Mouse (Mus musculus) CH12.LX (cell line): ENCODE results near the gene Clasp2. TPM values are rescaled to one million over a fixed set of nuclear protein-coding genes. Genes with fewer than 3 reads are reported as not detected.

ENCODE experiments used
- DNase-seq: peaks from one replicate; pipeline ENCODE4 v3.0.0-alpha.2; 2013; ENCODE audit errors: extremely low read depth
- H3K27ac ChIP-seq: 2 replicates; pipeline ENCODE4 v1.5.1; 2012; ENCODE audit warnings: low read depth, mild to moderate bottlenecking, control low read depth, moderate library complexity; ENCODE audit not compliant: insufficient read depth
- H3K27me3 ChIP-seq: replicated peaks from 2 replicates; pipeline ENCODE3; 2012; ENCODE audit warnings: inconsistent platforms
- H3K36me3 ChIP-seq, 2 experiments: replicated peaks in 1 of 2; 2 replicates each; pipeline versions ENCODE3 to v1.6.1; 2012; ENCODE audit warnings: inconsistent platforms in 1 of 2, low read length in 1 of 2, mild to moderate bottlenecking in 1 of 2, mixed read lengths in 1 of 2, moderate library complexity in 1 of 2; ENCODE audit not compliant: control insufficient read depth in 1 of 2, insufficient read depth in 1 of 2
- H3K4me1 ChIP-seq, 2 experiments: 2 replicates each; pipeline ENCODE4 v1.6.1; 2012; ENCODE audit warnings: inconsistent platforms in 1 of 2, moderate library complexity in 1 of 2; ENCODE audit not compliant: insufficient read depth in 2 of 2, control insufficient read depth in 1 of 2
- H3K4me2 ChIP-seq: 2 replicates; pipeline ENCODE4 v1.6.1; 2012; ENCODE audit warnings: low read depth, mild to moderate bottlenecking, control low read depth; ENCODE audit not compliant: poor library complexity, insufficient read depth, severe bottlenecking
- H3K4me3 ChIP-seq, 3 experiments: fragments of 150-350 bp in 1 of 3; sonication (generic) in 1 of 3; replicated peaks in 1 of 3; 2 replicates each; pipeline versions ENCODE3 to v1.5.1; 2011 to 2012; ENCODE audit warnings: low read depth in 2 of 3, low read length in 2 of 3, mild to moderate bottlenecking in 2 of 3, moderate library complexity in 2 of 3, control low read depth in 1 of 3, improper control_type of control experiment in 1 of 3, inconsistent platforms in 1 of 3, mixed read lengths in 1 of 3; ENCODE audit not compliant: poor library complexity in 1 of 3
- H3K79me2 ChIP-seq: replicated peaks from 2 replicates; pipeline ENCODE4 v1.6.1; 2012; ENCODE audit warnings: mild to moderate bottlenecking, moderate library complexity; ENCODE audit not compliant: control insufficient read depth, poor library complexity, insufficient read depth, severe bottlenecking; ENCODE audit errors: extremely low read depth
- H3K9ac ChIP-seq: 2 replicates; pipeline ENCODE4 v1.6.1; 2012; ENCODE audit warnings: low read depth, mild to moderate bottlenecking, control low read depth, moderate library complexity; ENCODE audit not compliant: insufficient read depth
- H3K9me3 ChIP-seq: replicated peaks from 2 replicates; pipeline ENCODE3; 2012; ENCODE audit warnings: low read length, inconsistent platforms, mixed read lengths
- BHLHE40 ChIP-seq: IDR thresholded peaks from 2 replicates; pipeline ENCODE4 v1.6.1; 2011; ENCODE audit warnings: mild to moderate bottlenecking, low read depth, low read length, improper control_type of control experiment
- CHD1 ChIP-seq: IDR thresholded peaks from 2 replicates; pipeline ENCODE4 v1.6.1; 2012; ENCODE audit warnings: low read depth, low read length, improper control_type of control experiment, inconsistent platforms
- CTCF ChIP-seq, 2 experiments: IDR thresholded peaks in 1 of 2; conservative IDR thresholded peaks in 1 of 2; 2 replicates each; pipeline ENCODE4 v1.5.1; 2011 to 2012; ENCODE audit warnings: low read depth in 2 of 2, low read length in 2 of 2, improper control_type of control experiment in 1 of 2, inconsistent platforms in 1 of 2, mild to moderate bottlenecking in 1 of 2, moderate library complexity in 1 of 2
- ELF1 ChIP-seq: IDR thresholded peaks from 2 replicates; pipeline ENCODE4 v1.6.1; 2014; ENCODE audit warnings: low read depth, mild to moderate bottlenecking, inconsistent platforms, low read length, improper control_type of control experiment
- GABPA ChIP-seq: IDR thresholded peaks from 2 replicates; pipeline ENCODE4 v1.6.1; 2012; ENCODE audit warnings: low read depth, low read length, improper control_type of control experiment, inconsistent platforms; ENCODE audit not compliant: insufficient replicate concordance
- HCFC1 ChIP-seq: IDR thresholded peaks from 2 replicates; pipeline ENCODE4 v1.6.1; 2012; ENCODE audit warnings: low read depth, mild to moderate bottlenecking, inconsistent platforms, low read length, improper control_type of control experiment
- JUND ChIP-seq: conservative IDR thresholded peaks from 2 replicates; pipeline ENCODE4 v1.6.1; 2011; ENCODE audit warnings: low read depth, low read length, improper control_type of control experiment
- KAT2A ChIP-seq: IDR thresholded peaks from 2 replicates; pipeline ENCODE4 v1.6.1; 2012; ENCODE audit warnings: low read length, improper control_type of control experiment, inconsistent platforms; ENCODE audit not compliant: insufficient replicate concordance
- MAFK ChIP-seq: IDR thresholded peaks from 2 replicates; pipeline ENCODE4 v1.6.1; 2011; ENCODE audit warnings: low read length, improper control_type of control experiment; ENCODE audit not compliant: insufficient replicate concordance
- MAX ChIP-seq: IDR thresholded peaks from 2 replicates; pipeline ENCODE4 v1.6.1; 2011; ENCODE audit warnings: low read length, improper control_type of control experiment
- MEF2A ChIP-seq: IDR thresholded peaks from 2 replicates; pipeline ENCODE4 v1.6.1; 2014; ENCODE audit warnings: low read depth, mild to moderate bottlenecking, inconsistent platforms, low read length, improper control_type of control experiment, borderline replicate concordance
- MXI1 ChIP-seq: IDR thresholded peaks from 2 replicates; pipeline ENCODE4 v1.6.1; 2011; ENCODE audit warnings: mild to moderate bottlenecking, low read depth, low read length, improper control_type of control experiment
- NELFE ChIP-seq: IDR thresholded peaks from 2 replicates; pipeline ENCODE4 v1.6.1; 2011; ENCODE audit warnings: low read depth, low read length, improper control_type of control experiment
- NRF1 ChIP-seq: IDR thresholded peaks from 2 replicates; pipeline ENCODE4 v1.6.1; 2014; ENCODE audit warnings: low read depth, mild to moderate bottlenecking, inconsistent platforms, low read length, improper control_type of control experiment, moderate library complexity
- POLR2A ChIP-seq: IDR thresholded peaks from 2 replicates; pipeline ENCODE4 v1.6.1; 2011; ENCODE audit warnings: low read depth, mild to moderate bottlenecking, improper control_type of control experiment, low read length
- RAD21 ChIP-seq: IDR thresholded peaks from 2 replicates; pipeline ENCODE4 v1.6.1; 2011; ENCODE audit warnings: low read depth, mild to moderate bottlenecking, low read length, improper control_type of control experiment, moderate library complexity
- SMC3 ChIP-seq: IDR thresholded peaks from 2 replicates; pipeline ENCODE4 v1.6.1; 2011; ENCODE audit warnings: low read depth, low read length, improper control_type of control experiment
- TBP ChIP-seq: conservative IDR thresholded peaks from 2 replicates; pipeline ENCODE4 v1.6.1; 2011; ENCODE audit warnings: low read depth, low read length, improper control_type of control experiment
- TCF12 ChIP-seq: IDR thresholded peaks from 2 replicates; pipeline ENCODE4 v1.6.1; 2014; ENCODE audit warnings: low read depth, mild to moderate bottlenecking, inconsistent platforms, low read length, improper control_type of control experiment
- USF1 ChIP-seq: IDR thresholded peaks from 2 replicates; pipeline ENCODE4 v1.6.1; 2014; ENCODE audit warnings: low read depth, mild to moderate bottlenecking, inconsistent platforms, low read length, improper control_type of control experiment
- USF2 ChIP-seq: conservative IDR thresholded peaks from 2 replicates; pipeline ENCODE4 v1.6.1; 2011; ENCODE audit warnings: low read depth, low read length, improper control_type of control experiment
- ZKSCAN1 ChIP-seq: IDR thresholded peaks from 2 replicates; pipeline ENCODE4 v1.6.1; 2012; ENCODE audit warnings: low read depth, inconsistent platforms, low read length, improper control_type of control experiment, borderline replicate concordance
- dilution Hi-C: fragments of 300-500 bp; cut with MboI; formaldehyde crosslinking; loops from 2 replicates; pipeline ENCODE4 v1.14.3; 2020; ENCODE audit warnings: low sequenced_read_pairs; ENCODE audit not compliant: extremely low pct_unique_long_range_greater_than_20kb, extremely low pct_ligation_motif_present
- in situ Hi-C: fragments of 300-500 bp; cut with MboI; formaldehyde crosslinking; loops from 3 replicates; pipeline ENCODE4 v1.14.3; 2019; ENCODE audit warnings: low sequenced_read_pairs, low pct_ligation_motif_present, low pct_unique_long_range_greater_than_20kb, mixed read lengths
- polyA plus RNA-seq: library from polyadenylated mRNA; unstranded; fragments of >175 nt; gene quantifications from 2 replicates; pipeline ENCODE4 v1.2.1, GENCODE M21; 2012; ENCODE audit warnings: low read depth; ENCODE audit not compliant: insufficient read length
- total RNA-seq, 2 experiments: library from RNA; depleted of rRNA; stranded (reverse); fragments of 300-350 nt in 1 of 2; fragments of >200 nt in 1 of 2; gene quantifications; 2 replicates each; pipeline ENCODE4 v1.2.3; 2012 to 2014

The Clasp2 gene
- total and polyA plus RNA-seq, 3 experiments = 23.9 to 32.4 (median 27.0) TPM

DNA sequence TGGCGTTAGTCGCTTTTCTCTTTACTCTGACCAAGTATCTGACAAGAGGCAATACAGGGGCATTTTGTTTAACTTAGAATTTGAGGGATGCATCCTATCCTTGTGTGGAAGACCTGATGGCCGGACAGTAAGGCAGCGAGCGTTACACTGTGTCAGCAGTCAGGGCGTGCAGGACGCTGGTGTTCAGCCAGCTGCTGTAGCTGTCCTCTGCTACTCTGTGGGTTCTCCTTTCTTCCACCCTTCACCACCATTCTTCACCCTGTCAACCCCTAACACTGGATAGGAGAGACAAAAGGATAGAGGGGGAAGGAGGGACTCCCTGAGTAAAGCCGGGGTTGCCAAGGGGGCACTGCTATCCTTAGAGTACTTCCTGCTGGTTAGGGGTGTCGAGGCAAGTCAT, 87.4 kb downstream of the Clasp2 start:
- no peak for TF ChIP-seq JUND
- TF ChIP-seq SMC3 = no peak
- TF ChIP-seq MEF2A = no peak
- no peak for TF ChIP-seq NELFE
- no peak for TF ChIP-seq CTCF (conservative IDR thresholded peaks at IDR 0.05 in 1 of 2, IDR thresholded peaks at IDR 0.05 in 1 of 2; ENCODE audit: low read depth in 2 of 2, low read length in 2 of 2)
- no peak for TF ChIP-seq NRF1
- TF ChIP-seq CHD1 = no peak
- no peak for TF ChIP-seq RAD21
- TF ChIP-seq HCFC1 = no peak
- Histone ChIP-seq H3K4me3 (no peak overlapping the region), H3K36me3 (peaks cover 0 to 35% of the 10 kb centered on the region in 2 experiments), H3K27me3 (no peaks in the 10 kb centered on the region), H3K27ac (no peak overlapping the region), H3K9me3 (no peaks in the 10 kb centered on the region), H3K79me2 (no peaks in the 10 kb centered on the region; the same call in 1 of the 2 replicates), H3K4me1 (peaks cover 2 to 8% of the 10 kb centered on the region in 2 experiments; a peak in 2 of 4 replicates), H3K4me2 (no peak overlapping the region), H3K9ac (no peak overlapping the region)
- dilution Hi-C loops (no loop called here), in situ Hi-C loops (no loop called here)
- no peak for DNase-seq

DNA sequence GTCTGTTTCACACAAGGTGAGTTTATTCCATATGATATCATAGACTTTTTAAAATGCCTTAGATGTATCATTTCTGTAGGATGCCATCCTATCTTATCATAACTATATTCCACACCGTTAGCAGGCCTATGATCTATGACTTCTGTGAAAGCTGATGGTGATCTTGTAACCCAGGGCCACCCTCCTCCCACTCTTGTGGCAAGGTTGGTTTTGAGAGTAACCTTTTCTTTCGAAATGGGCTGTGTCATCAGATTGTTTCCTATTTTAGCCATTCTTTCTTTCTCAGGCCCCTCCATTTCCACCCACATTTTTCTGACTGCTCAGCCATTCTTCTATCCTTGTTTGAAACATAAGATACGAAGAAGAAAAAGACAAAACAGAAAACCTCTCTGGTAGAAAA, 88.9 kb downstream of the Clasp2 start:
- Histone ChIP-seq H3K36me3 (peaks cover 0 to 33% of the 10 kb centered on the region in 2 experiments), H3K9ac (no peak overlapping the region), H3K4me1 (peaks cover 2% of the 10 kb centered on the region in 2 experiments; a peak in 2 of 4 replicates), H3K9me3 (no peaks in the 10 kb centered on the region), H3K79me2 (no peaks in the 10 kb centered on the region), H3K4me2 (no peak overlapping the region), H3K27ac (no peak overlapping the region), H3K4me3 (no peak overlapping the region), H3K27me3 (no peaks in the 10 kb centered on the region)
- dilution Hi-C loops (no loop called here), in situ Hi-C loops (no loop called here)
- DNase-seq = no peak
- TF ChIP-seq USF1 (no peak), CHD1 (no peak), MAFK (no peak), KAT2A (no peak), SMC3 (no peak), TCF12 (no peak), MXI1 (no peak), RAD21 (no peak), TBP (no peak), HCFC1 (no peak), CTCF (conservative IDR thresholded peaks at IDR 0.05 in 1 of 2, IDR thresholded peaks at IDR 0.05 in 1 of 2; ENCODE audit: low read depth in 2 of 2, low read length in 2 of 2) (no peak), ELF1 (no peak), ZKSCAN1 (no peak), GABPA (no peak), POLR2A (no peak), MAX (no peak), USF2 (no peak), BHLHE40 (no peak)
